Mouse (Mus musculus) stomach, embryonic 14.5 days (tissue): ENCODE data around the gene Snrpf. TPM values are rescaled to one million over a fixed set of nuclear protein-coding genes. Genes with fewer than 3 reads are reported as not detected.

Source experiments
- ATAC-seq: fragments of 200-750 bp; cut with Nextera tagmentation; 2 replicates; pipeline ENCODE4 v1.8.0; 2017; ENCODE audit warnings: low read depth, moderate TSS enrichment; ENCODE audit not compliant: insufficient number of reproducible peaks, insufficient read depth, low FRiP score
- H3K27ac ChIP-seq: fragments of 300-500 bp; sonication (generic); 2 replicates; pipeline ENCODE4 v1.5.1; 2014; ENCODE audit warnings: mild to moderate bottlenecking, low read length, moderate library complexity, mixed read lengths
- H3K27me3 ChIP-seq: fragments of 300-500 bp; sonication (generic); 2 replicates; pipeline ENCODE4 v1.6.1; 2014; ENCODE audit warnings: low read length, control low read depth, mixed read lengths; ENCODE audit not compliant: control insufficient read depth, insufficient read depth
- H3K36me3 ChIP-seq: fragments of 300-500 bp; sonication (generic); 2 replicates; pipeline ENCODE4 v1.6.1; 2014; ENCODE audit warnings: mild to moderate bottlenecking, control low read depth, low read length, moderate library complexity, mixed read lengths; ENCODE audit not compliant: control insufficient read depth, insufficient read depth
- H3K4me1 ChIP-seq: fragments of 300-500 bp; sonication (generic); 2 replicates; pipeline ENCODE4 v1.6.1; 2014; ENCODE audit warnings: low read length, control low read depth, mixed read lengths; ENCODE audit not compliant: control insufficient read depth, insufficient read depth
- H3K4me2 ChIP-seq: fragments of 300-500 bp; sonication (generic); replicated peaks from 2 replicates; pipeline ENCODE4 v1.6.1; 2014; ENCODE audit warnings: low read depth, low read length, control low read depth
- H3K4me3 ChIP-seq: fragments of 300-500 bp; sonication (generic); 2 replicates; pipeline ENCODE4 v1.5.1; 2014; ENCODE audit warnings: low read depth, low read length, control low read depth
- H3K9ac ChIP-seq: fragments of 300-500 bp; sonication (generic); replicated peaks from 2 replicates; pipeline ENCODE4 v1.6.1; 2014; ENCODE audit warnings: low read depth, mild to moderate bottlenecking, control low read depth, low read length, moderate library complexity, mixed read lengths
- H3K9me3 ChIP-seq: fragments of 300-500 bp; sonication (generic); 2 replicates; pipeline ENCODE4 v1.6.1; 2016; ENCODE audit warnings: low read depth, low read length, control low read depth; ENCODE audit not compliant: control insufficient read depth
- WGBS: fragments of 180-500 bp; shearing (Covaris S2); extraction: QIAGEN DNeasy Blood & Tissue Kit; methylation state at CpG from one replicate; pipeline ENCODE4 v1.1.7; 2014; 5-methylcytosine and 5-hydroxymethylcytosine counted together
- polyA plus RNA-seq: library from polyadenylated mRNA; unstranded; fragments of >200 nt; fragmentation: Nextera tagmentation; extraction: Ambion mirVana; gene quantifications from 2 replicates; pipeline ENCODE4 v1.2.1, GENCODE M21; 2014

The Snrpf gene
- polyA plus RNA-seq, 1 experiment from 2014 or later = 146 TPM

GRCm38 (mm10) chr10:93596641-93597040 lies 7.1 kb upstream of the Snrpf start:
- ATAC-seq = no peak

GRCm38 (mm10) chr10:93595831-93596230 lies 6.3 kb upstream of the Snrpf start:
- 61% methylated on average over 4 of the region's 4 CpGs for WGBS
- no peak overlapping the region for H3K4me2 ChIP-seq
- no peak for ATAC-seq
- no peak overlapping the region for H3K4me3 ChIP-seq
- no peaks in the 10 kb centered on the region for H3K36me3 ChIP-seq
- no peak overlapping the region for H3K27ac ChIP-seq
- H3K4me1 ChIP-seq = no peaks in the 10 kb centered on the region
- H3K9ac ChIP-seq = no peak overlapping the region
- no peaks in the 10 kb centered on the region for H3K27me3 ChIP-seq
- no peaks in the 10 kb centered on the region for H3K9me3 ChIP-seq

More at GRCm38 (mm10) chr10:93596641-93597040, 7.1 kb upstream of the Snrpf start:
- H3K27me3 ChIP-seq = no peaks in the 10 kb centered on the region
- H3K4me3 ChIP-seq = no peak overlapping the region
- H3K9me3 ChIP-seq = no peaks in the 10 kb centered on the region
- no peak overlapping the region for H3K9ac ChIP-seq
- WGBS = 71% methylated on average over 3 of the region's 3 CpGs
- H3K4me1 ChIP-seq = no peaks in the 10 kb centered on the region
- no peaks in the 10 kb centered on the region for H3K36me3 ChIP-seq
- no peak overlapping the region for H3K4me2 ChIP-seq
- H3K27ac ChIP-seq = no peak overlapping the region

GRCm38 (mm10) chr10:93594022-93594482 lies 4.5 kb upstream of the Snrpf start:
- Histone ChIP-seq H3K4me1 (no peaks in the 10 kb centered on the region), H3K4me3 (peak overlapping the region; percentile 25), H3K9ac (no peak overlapping the region), H3K27ac (no peak overlapping the region), H3K36me3 (no peaks in the 10 kb centered on the region), H3K27me3 (no peaks in the 10 kb centered on the region), H3K9me3 (no peaks in the 10 kb centered on the region), H3K4me2 (peak overlapping the region; percentile 64)
- ATAC-seq = peak; percentile 50; the same call in 1 of the 2 replicates
- 2% methylated on average over 22 of the region's 22 CpGs for WGBS

GRCm38 (mm10) chr10:93592456-93592855 lies 3.0 kb upstream of the Snrpf start:
- H3K9me3 ChIP-seq = no peaks in the 10 kb centered on the region
- no peak overlapping the region for H3K9ac ChIP-seq
- H3K36me3 ChIP-seq = no peaks in the 10 kb centered on the region
- ATAC-seq = no peak
- no peaks in the 10 kb centered on the region for H3K27me3 ChIP-seq
- WGBS = 55% methylated on average over 12 of the region's 12 CpGs
- H3K27ac ChIP-seq = no peak overlapping the region
- no peak overlapping the region for H3K4me3 ChIP-seq
- H3K4me2 ChIP-seq = no peak overlapping the region
- H3K4me1 ChIP-seq = peaks cover 7% of the 10 kb centered on the region; the same call in 1 of the 2 replicates

GRCm38 (mm10) chr10:93588796-93589195 lies 710 bp downstream of the Snrpf start:
- Histone ChIP-seq H3K9me3 (no peaks in the 10 kb centered on the region), H3K4me2 (peak overlapping the region; percentile 66), H3K9ac (peak overlapping the region; percentile 78), H3K36me3 (peaks cover 17% of the 10 kb centered on the region; the same call in 1 of the 2 replicates), H3K4me3 (peak overlapping the region; percentile 81), H3K27me3 (no peaks in the 10 kb centered on the region), H3K27ac (peak overlapping the region; percentile 48), H3K4me1 (peaks cover 7% of the 10 kb centered on the region; the same call in 1 of the 2 replicates)
- ATAC-seq = no peak
- WGBS = under 1% methylated on average over 11 of the region's 11 CpGs

- Histone ChIP-seq H3K9me3 (no peaks in the 10 kb centered on the region), H3K27ac (no peak overlapping the region), H3K4me2 (no peak overlapping the region), H3K36me3 (peaks cover 10% of the 10 kb centered on the region; the same call in 1 of the 2 replicates), H3K27me3 (no peaks in the 10 kb centered on the region), H3K4me1 (no peaks in the 10 kb centered on the region), H3K4me3 (no peak overlapping the region), H3K9ac (no peak overlapping the region)
- WGBS = 66% methylated on average over 13 of the region's 13 CpGs
- 0 out of 2 replicates have a peak, but pooled peaks have one; percentile 46 for ATAC-seq
Observed at GRCm38 (mm10) chr10:93577271-93577886, 12.1 kb downstream of the Snrpf start.

GRCm38 (mm10) chr10:93575960-93576359 lies 13.5 kb downstream of the Snrpf start:
- H3K4me1 ChIP-seq = no peaks in the 10 kb centered on the region
- H3K27me3 ChIP-seq = no peaks in the 10 kb centered on the region
- H3K36me3 ChIP-seq = peaks cover 3% of the 10 kb centered on the region; the same call in 1 of the 2 replicates
- no peak overlapping the region for H3K4me2 ChIP-seq
- no peak overlapping the region for H3K4me3 ChIP-seq
- no peak overlapping the region for H3K27ac ChIP-seq
- no peaks in the 10 kb centered on the region for H3K9me3 ChIP-seq
- no peak overlapping the region for H3K9ac ChIP-seq
- ATAC-seq = no peak
- WGBS = 91% methylated on average over 8 of the region's 8 CpGs

- no peak overlapping the region for H3K9ac ChIP-seq
- no peaks in the 10 kb centered on the region for H3K9me3 ChIP-seq
- H3K4me3 ChIP-seq = no peak overlapping the region
- H3K36me3 ChIP-seq = no peaks in the 10 kb centered on the region
- H3K27ac ChIP-seq = no peak overlapping the region
- H3K4me1 ChIP-seq = no peaks in the 10 kb centered on the region
- H3K27me3 ChIP-seq = no peaks in the 10 kb centered on the region
- no peak for ATAC-seq
- H3K4me2 ChIP-seq = no peak overlapping the region
- WGBS = 47% methylated on average over 4 of the region's 4 CpGs
Observed at GRCm38 (mm10) chr10:93574966-93575365, 14.5 kb downstream of the Snrpf start.

GRCm38 (mm10) chr10:93572209-93572608 lies 17.3 kb downstream of the Snrpf start:
- Histone ChIP-seq H3K9me3 (no peaks in the 10 kb centered on the region), H3K36me3 (no peaks in the 10 kb centered on the region), H3K27me3 (no peaks in the 10 kb centered on the region), H3K27ac (no peak overlapping the region), H3K4me3 (no peak overlapping the region), H3K4me2 (no peak overlapping the region), H3K4me1 (no peaks in the 10 kb centered on the region), H3K9ac (no peak overlapping the region)
- WGBS = 53% methylated on average over 2 of the region's 2 CpGs
- no peak for ATAC-seq
